Mouse (Mus musculus) heart, embryonic 16.5 days (tissue): ENCODE measurements at regions not wholly inside any gene's neighbourhood (a gene's known extent, or its start where the extent isn't known, plus 50 kb on each side); places are given as distances from the start of the nearest gene placed in this dataset.

Experiments
- ATAC-seq: fragments of 200-750 bp; cut with Nextera tagmentation; replicated peaks from 2 replicates; pipeline ENCODE4 v1.8.0; 2017; ENCODE audit warnings: moderate number of reproducible peaks; ENCODE audit not compliant: insufficient read depth, low FRiP score; ENCODE audit errors: extremely low read depth
- H3K27ac ChIP-seq: fragments of 300-500 bp; sonication (generic); 2 replicates; pipeline ENCODE4 v1.5.1; 2014; ENCODE audit warnings: mild to moderate bottlenecking, low read length, control low read depth, moderate library complexity
- H3K27me3 ChIP-seq: fragments of 300-500 bp; sonication (generic); 2 replicates; pipeline ENCODE4 v1.6.1; 2014; ENCODE audit warnings: low read length, mixed read lengths; ENCODE audit not compliant: control insufficient read depth, insufficient read depth
- H3K36me3 ChIP-seq: fragments of 300-500 bp; sonication (generic); 2 replicates; pipeline ENCODE4 v1.6.1; 2014; ENCODE audit not compliant: control insufficient read depth, insufficient read depth
- H3K4me1 ChIP-seq: fragments of 300-500 bp; sonication (generic); 2 replicates; pipeline ENCODE4 v1.6.1; 2014; ENCODE audit warnings: low read length, mixed read lengths; ENCODE audit not compliant: control insufficient read depth, insufficient read depth
- H3K4me2 ChIP-seq: fragments of 300-500 bp; sonication (generic); 2 replicates; pipeline ENCODE4 v1.6.1; 2014; ENCODE audit warnings: low read depth, mild to moderate bottlenecking, control low read depth, low read length
- H3K4me3 ChIP-seq: fragments of 300-500 bp; sonication (generic); 2 replicates; pipeline ENCODE4 v1.5.1; 2014; ENCODE audit warnings: mild to moderate bottlenecking, control low read depth, low read length
- H3K9ac ChIP-seq: fragments of 300-500 bp; sonication (generic); 2 replicates; pipeline ENCODE4 v1.6.1; 2014; ENCODE audit warnings: low read length, control low read depth
- H3K9me3 ChIP-seq: fragments of 300-500 bp; sonication (generic); replicated peaks from 2 replicates; pipeline ENCODE4 v1.6.1; 2016; ENCODE audit warnings: low read length; ENCODE audit not compliant: control insufficient read depth
- whole genome bisulfite sequencing: fragments of 180-500 bp; shearing (Covaris S2); extraction: QIAGEN DNeasy Blood & Tissue Kit; methylation state at CpG from one replicate; pipeline ENCODE4 v1.1.7; 2014; 5-methylcytosine and 5-hydroxymethylcytosine counted together

GRCm38 (mm10) chr2:128454509-128454908 is 136.5 kb upstream of the Spdye4c start:
- 85% methylated on average over 13 of the region's 13 CpGs for WGBS
- no peak for ATAC-seq
- Histone ChIP-seq H3K9ac (no peak overlapping the region), H3K4me2 (no peak overlapping the region), H3K36me3 (no peaks in the 10 kb centered on the region), H3K27me3 (no peaks in the 10 kb centered on the region), H3K9me3 (no peaks in the 10 kb centered on the region), H3K4me3 (no peak overlapping the region), H3K27ac (no peak overlapping the region), H3K4me1 (no peaks in the 10 kb centered on the region)

GRCm38 (mm10) chr2:128457591-128458209 is 133.3 kb upstream of the Spdye4c start:
- H3K4me1 ChIP-seq = no peaks in the 10 kb centered on the region
- no peak overlapping the region for H3K4me3 ChIP-seq
- H3K27ac ChIP-seq = no peak overlapping the region
- H3K4me2 ChIP-seq = no peak overlapping the region
- no peak overlapping the region for H3K9ac ChIP-seq
- WGBS = 70% methylated on average over 6 of the region's 6 CpGs
- no peak for ATAC-seq
- no peaks in the 10 kb centered on the region for H3K9me3 ChIP-seq
- no peaks in the 10 kb centered on the region for H3K36me3 ChIP-seq
- no peaks in the 10 kb centered on the region for H3K27me3 ChIP-seq

- H3K36me3 ChIP-seq = no peaks in the 10 kb centered on the region
Measured at GRCm38 (mm10) chr2:128465214-128465984, 125.6 kb upstream of the Spdye4c start.

GRCm38 (mm10) chr2:128467490-128468245 is 123.3 kb upstream of the Spdye4c start:
- no peaks in the 10 kb centered on the region for H3K27me3 ChIP-seq
- H3K36me3 ChIP-seq = no peaks in the 10 kb centered on the region
- no peak overlapping the region for H3K4me2 ChIP-seq
- 86% methylated on average over 8 of the region's 8 CpGs for WGBS
- no peaks in the 10 kb centered on the region for H3K4me1 ChIP-seq
- H3K4me3 ChIP-seq = no peak overlapping the region
- no peak for ATAC-seq
- H3K9ac ChIP-seq = no peak overlapping the region
- H3K27ac ChIP-seq = no peak overlapping the region
- H3K9me3 ChIP-seq = no peaks in the 10 kb centered on the region

More at GRCm38 (mm10) chr2:128465214-128465984, 125.6 kb upstream of the Spdye4c start:
- no peak overlapping the region for H3K27ac ChIP-seq
- H3K9me3 ChIP-seq = no peaks in the 10 kb centered on the region
- H3K4me3 ChIP-seq = no peak overlapping the region
- no peak for ATAC-seq
- H3K9ac ChIP-seq = no peak overlapping the region
- H3K4me2 ChIP-seq = no peak overlapping the region
- H3K4me1 ChIP-seq = no peaks in the 10 kb centered on the region
- 77% methylated on average over 6 of the region's 6 CpGs for WGBS
- H3K27me3 ChIP-seq = no peaks in the 10 kb centered on the region

GRCm38 (mm10) chr2:128468323-128468722 is 122.7 kb upstream of the Spdye4c start:
- Histone ChIP-seq H3K4me3 (no peak overlapping the region), H3K4me1 (no peaks in the 10 kb centered on the region), H3K36me3 (no peaks in the 10 kb centered on the region), H3K9me3 (no peaks in the 10 kb centered on the region), H3K27me3 (no peaks in the 10 kb centered on the region), H3K9ac (no peak overlapping the region), H3K27ac (no peak overlapping the region), H3K4me2 (no peak overlapping the region)
- ATAC-seq = no peak
- WGBS = 80% methylated on average over 2 of the region's 2 CpGs

- Histone ChIP-seq H3K4me1 (peaks cover 2% of the 10 kb centered on the region; the same call in 1 of the 2 replicates), H3K9ac (no peak overlapping the region), H3K9me3 (no peaks in the 10 kb centered on the region), H3K27ac (no peak overlapping the region), H3K4me2 (no peak overlapping the region), H3K27me3 (no peaks in the 10 kb centered on the region), H3K4me3 (no peak overlapping the region), H3K36me3 (no peaks in the 10 kb centered on the region)
- 48% methylated on average over 5 of the region's 5 CpGs for WGBS
- ATAC-seq = no peak; the same call in 1 of the 2 replicates
Measured at GRCm38 (mm10) chr2:128470351-128470750, 120.7 kb upstream of the Spdye4c start.

- 0 out of 2 replicates have a peak, but pooled peaks have one; percentile 50 for ATAC-seq
- WGBS = 70% methylated on average over 13 of the region's 13 CpGs
- H3K27me3 ChIP-seq = no peaks in the 10 kb centered on the region
Measured at GRCm38 (mm10) chr2:128473241-128473954, 117.6 kb upstream of the Spdye4c start.

GRCm38 (mm10) chr2:128473997-128474396 is 117.0 kb upstream of the Spdye4c start:
- Histone ChIP-seq H3K4me3 (no peak overlapping the region), H3K36me3 (no peaks in the 10 kb centered on the region), H3K9ac (no peak overlapping the region), H3K27me3 (no peaks in the 10 kb centered on the region), H3K4me2 (no peak overlapping the region), H3K9me3 (no peaks in the 10 kb centered on the region), H3K4me1 (peaks cover 2% of the 10 kb centered on the region; the same call in 1 of the 2 replicates), H3K27ac (no peak overlapping the region; the same call in 1 of the 2 replicates)
- ATAC-seq = no peak
- WGBS = 66% methylated on average over 7 of the region's 7 CpGs

More at GRCm38 (mm10) chr2:128473241-128473954, 117.6 kb upstream of the Spdye4c start:
- H3K36me3 ChIP-seq = no peaks in the 10 kb centered on the region
- H3K4me3 ChIP-seq = no peak overlapping the region
- peaks cover 2% of the 10 kb centered on the region; the same call in 1 of the 2 replicates for H3K4me1 ChIP-seq
- no peaks in the 10 kb centered on the region for H3K9me3 ChIP-seq
- H3K4me2 ChIP-seq = no peak overlapping the region
- H3K27ac ChIP-seq = no peak overlapping the region
- H3K9ac ChIP-seq = no peak overlapping the region
